Mouse (Mus musculus) midbrain, embryonic 10.5 days (tissue): Measurements from ENCODE around the gene Gm2000. TPM values are rescaled to one million over a fixed set of nuclear protein-coding genes. Genes with fewer than 3 reads are reported as not detected.
"Not testable (repeated sequence)": the region's sequence is repeated elsewhere in the genome, so short reads cannot be mapped to it uniquely, and the experiment has no call there.

Experiments
- DNase-seq: peaks from one replicate; pipeline ENCODE4 v3.0.0-alpha.2; 2017; ENCODE audit warnings: low spot score
- H3K27ac ChIP-seq: fragments of 300-500 bp; sonication (generic); replicated peaks from 2 replicates; pipeline ENCODE4 v1.5.1; 2016; ENCODE audit warnings: mild to moderate bottlenecking
- H3K27me3 ChIP-seq: fragments of 300-500 bp; sonication (generic); 2 replicates; pipeline ENCODE4 v1.6.1; 2016; ENCODE audit warnings: low read depth, mild to moderate bottlenecking; ENCODE audit not compliant: poor library complexity, severe bottlenecking
- H3K36me3 ChIP-seq: fragments of 300-500 bp; sonication (generic); 2 replicates; pipeline ENCODE4 v1.6.1; 2016; ENCODE audit warnings: mild to moderate bottlenecking, moderate library complexity
- H3K4me1 ChIP-seq: fragments of 300-500 bp; sonication (generic); 2 replicates; pipeline ENCODE4 v1.6.1; 2016
- H3K4me3 ChIP-seq: fragments of 300-500 bp; sonication (generic); 2 replicates; pipeline ENCODE4 v1.5.1; 2016; ENCODE audit warnings: mild to moderate bottlenecking, moderate library complexity
- H3K9me3 ChIP-seq: fragments of 300-500 bp; sonication (generic); replicated peaks from 2 replicates; pipeline ENCODE4 v1.6.1; 2016; ENCODE audit warnings: mild to moderate bottlenecking
- WGBS: fragments of 180-500 bp; shearing (Covaris S2); methylation state at CpG from one replicate; pipeline ENCODE4 v1.1.7; 2016; 5-methylcytosine and 5-hydroxymethylcytosine counted together
- polyA plus RNA-seq: library from polyadenylated mRNA; unstranded; fragments of >200 nt; fragmentation: Nextera tagmentation; extraction: Ambion mirVana; gene quantifications from 2 replicates; pipeline ENCODE4 v1.2.1, GENCODE M21; 2016

The Gm2000 gene
- 756 and 885 TPM in 2 replicates for polyA plus RNA-seq

- H3K9me3 ChIP-seq = no peaks in the 10 kb centered on the region
- no peaks in the 10 kb centered on the region for H3K36me3 ChIP-seq
- no peak within 1 kb of the TSS for H3K27ac ChIP-seq
- DNase-seq = no peak
- H3K4me3 ChIP-seq = no peak within 1 kb of the TSS
- no peaks in the 10 kb centered on the region for H3K27me3 ChIP-seq
- 90% methylated on average over 8 of the region's 8 CpGs for WGBS
- H3K4me1 ChIP-seq = no peaks in the 10 kb centered on the region
These were observed at the start of gene Gm2000 for GRCm38 (mm10) chr1:156365740-156366139. Gene Gm2000, plus strand, starts transcription at chr1:156366040.

DNA sequence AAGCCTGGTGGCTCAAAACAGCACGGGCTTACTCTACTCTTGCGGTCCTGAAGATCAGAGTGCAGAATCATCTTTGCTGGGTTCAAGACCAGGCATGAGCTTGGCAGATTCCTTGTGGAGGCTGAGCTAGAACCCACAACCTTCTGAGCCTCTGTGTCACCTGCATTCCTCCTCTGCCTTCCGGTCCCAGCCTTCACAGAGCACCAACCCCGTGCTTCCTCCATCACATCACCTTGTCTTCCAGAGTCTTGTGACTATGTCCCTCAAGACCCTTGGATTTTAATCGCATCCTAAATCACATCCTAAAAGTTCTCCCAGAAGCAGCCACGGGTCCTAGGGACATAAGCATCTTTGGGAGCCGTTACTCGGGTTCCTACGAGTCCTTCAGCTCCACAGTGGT, 42.7 kb upstream of the Gm2000 start:
- Histone ChIP-seq H3K4me1 (no peaks in the 10 kb centered on the region), H3K4me3 (no peak overlapping the region), H3K27me3 (no peaks in the 10 kb centered on the region), H3K27ac (no peak overlapping the region), H3K36me3 (no peaks in the 10 kb centered on the region), H3K9me3 (no peaks in the 10 kb centered on the region)
- WGBS = 91% methylated on average over 9 of the region's 9 CpGs
- DNase-seq = no peak

DNA sequence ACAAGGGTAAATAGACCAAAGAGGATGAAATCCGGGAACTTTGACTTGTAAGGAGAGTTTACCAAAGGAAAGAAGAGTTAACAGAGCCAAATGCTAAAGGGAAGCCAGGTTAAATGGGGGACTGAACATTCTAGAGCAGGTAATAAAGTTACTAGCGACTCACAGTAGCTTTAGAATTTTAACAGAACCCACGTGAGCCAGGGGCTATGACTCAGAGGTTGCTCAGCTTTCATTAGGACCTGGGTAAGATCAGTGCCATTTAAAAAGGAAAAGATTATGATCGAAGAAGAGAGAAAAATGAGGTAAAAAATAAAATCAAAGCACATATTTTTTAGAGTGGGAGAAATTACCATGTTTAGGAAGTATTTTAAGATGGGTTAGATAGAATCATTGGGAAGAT, 25.0 kb upstream of the Gm2000 start:
- DNase-seq = no peak
- Histone ChIP-seq H3K4me1 (no peaks in the 10 kb centered on the region), H3K27me3 (no peaks in the 10 kb centered on the region), H3K27ac (no peak overlapping the region), H3K9me3 (no peaks in the 10 kb centered on the region), H3K4me3 (no peak overlapping the region), H3K36me3 (no peaks in the 10 kb centered on the region)
- WGBS = 80% methylated on average over 4 of the region's 4 CpGs

- no peak for DNase-seq
- Histone ChIP-seq H3K27ac (no peak overlapping the region), H3K36me3 (no peaks in the 10 kb centered on the region), H3K27me3 (no peaks in the 10 kb centered on the region), H3K4me1 (no peaks in the 10 kb centered on the region), H3K4me3 (no peak overlapping the region), H3K9me3 (no peaks in the 10 kb centered on the region)
- WGBS = 75% methylated on average over 4 of the region's 4 CpGs
These were observed 21.4 kb upstream of the Gm2000 start for GRCm38 (mm10) chr1:156344433-156344832.

GRCm38 (mm10) chr1:156345633-156346032, 20.2 kb upstream of the Gm2000 start:
- H3K4me1 ChIP-seq = no peaks in the 10 kb centered on the region

GRCm38 (mm10) chr1:156349031-156349430, 16.8 kb upstream of the Gm2000 start:
- no peaks in the 10 kb centered on the region for H3K27me3 ChIP-seq
- H3K4me1 ChIP-seq = no peaks in the 10 kb centered on the region
- WGBS = 84% methylated on average over 4 of the region's 4 CpGs
- H3K27ac ChIP-seq = no peak overlapping the region
- no peaks in the 10 kb centered on the region for H3K36me3 ChIP-seq
- no peak overlapping the region for H3K4me3 ChIP-seq
- no peak for DNase-seq
- H3K9me3 ChIP-seq = no peaks in the 10 kb centered on the region

More at GRCm38 (mm10) chr1:156345633-156346032, 20.2 kb upstream of the Gm2000 start:
- H3K4me3 ChIP-seq = no peak overlapping the region
- no peaks in the 10 kb centered on the region for H3K36me3 ChIP-seq
- DNase-seq = no peak
- no peaks in the 10 kb centered on the region for H3K27me3 ChIP-seq
- H3K9me3 ChIP-seq = no peaks in the 10 kb centered on the region
- WGBS = 93% methylated on average over 4 of the region's 4 CpGs
- H3K27ac ChIP-seq = no peak overlapping the region

GRCm38 (mm10) chr1:156350441-156350840, 15.4 kb upstream of the Gm2000 start:
- Histone ChIP-seq H3K9me3 (no peaks in the 10 kb centered on the region), H3K36me3 (no peaks in the 10 kb centered on the region), H3K27ac (no peak overlapping the region), H3K4me1 (no peaks in the 10 kb centered on the region), H3K27me3 (no peaks in the 10 kb centered on the region), H3K4me3 (no peak overlapping the region)
- 86% methylated on average over 4 of the region's 4 CpGs for WGBS
- no peak for DNase-seq

DNA sequence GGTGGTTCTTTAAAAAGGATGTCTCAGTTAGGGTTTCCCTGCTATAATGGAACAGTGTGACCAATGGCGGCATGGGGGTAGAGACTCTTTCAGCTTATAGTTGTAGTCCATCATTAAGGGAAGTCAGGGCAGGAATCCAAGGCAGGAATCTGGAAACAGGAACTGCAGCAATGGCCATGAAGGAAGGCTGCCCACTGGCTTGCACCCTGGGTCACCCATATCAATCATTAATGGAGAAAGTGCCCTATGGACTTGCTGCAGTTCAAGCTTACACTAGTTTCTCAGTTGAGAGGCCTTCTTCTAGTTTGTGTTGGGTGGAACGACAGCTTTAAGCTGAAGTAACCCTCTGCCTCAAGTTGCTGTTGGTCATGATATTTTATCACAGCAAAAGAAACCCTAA, 13.4 kb upstream of the Gm2000 start:
- no peaks in the 10 kb centered on the region for H3K27me3 ChIP-seq
- H3K36me3 ChIP-seq = no peaks in the 10 kb centered on the region
- no peak for DNase-seq
- WGBS = 94% methylated on average over 2 of the region's 2 CpGs
- no peaks in the 10 kb centered on the region for H3K9me3 ChIP-seq
- no peak overlapping the region for H3K27ac ChIP-seq
- no peak overlapping the region for H3K4me3 ChIP-seq
- no peaks in the 10 kb centered on the region for H3K4me1 ChIP-seq

DNA sequence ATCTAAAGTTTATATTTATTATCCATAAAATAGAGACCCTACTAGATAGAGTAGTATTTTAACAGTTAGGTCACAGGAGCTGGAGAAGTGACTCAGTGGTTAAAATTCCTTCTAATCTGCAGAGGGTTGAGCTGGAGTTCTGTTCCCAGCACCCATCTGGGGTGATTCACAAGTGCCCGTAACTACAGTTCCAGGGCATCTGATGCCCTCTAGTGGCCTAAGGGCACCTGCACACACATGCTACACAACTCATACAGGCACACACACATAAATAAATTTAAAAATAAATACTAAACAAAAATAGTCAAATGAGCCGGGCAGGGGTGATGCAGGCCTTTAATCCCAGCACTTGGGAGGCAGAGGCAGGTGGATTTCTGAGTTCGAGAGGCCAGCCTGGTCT, 15.4 kb downstream of the Gm2000 start:
- no peak for DNase-seq
- H3K36me3 ChIP-seq = no peaks in the 10 kb centered on the region
- no peaks in the 10 kb centered on the region for H3K4me1 ChIP-seq
- H3K9me3 ChIP-seq = no peaks in the 10 kb centered on the region
- WGBS = 90% methylated on average over 3 of the region's 3 CpGs
- H3K27me3 ChIP-seq = no peaks in the 10 kb centered on the region
- H3K4me3 ChIP-seq = no peak overlapping the region
- H3K27ac ChIP-seq = no peak overlapping the region

- Histone ChIP-seq H3K27ac (no peak overlapping the region), H3K27me3 (no peaks in the 10 kb centered on the region), H3K4me3 (no peak overlapping the region), H3K4me1 (no peaks in the 10 kb centered on the region), H3K36me3 (no peaks in the 10 kb centered on the region), H3K9me3 (no peaks in the 10 kb centered on the region)
- WGBS = 89% methylated on average over 4 of the region's 4 CpGs
- DNase-seq = no peak
These were observed 20.4 kb downstream of the Gm2000 start for GRCm38 (mm10) chr1:156386232-156386631.

DNA sequence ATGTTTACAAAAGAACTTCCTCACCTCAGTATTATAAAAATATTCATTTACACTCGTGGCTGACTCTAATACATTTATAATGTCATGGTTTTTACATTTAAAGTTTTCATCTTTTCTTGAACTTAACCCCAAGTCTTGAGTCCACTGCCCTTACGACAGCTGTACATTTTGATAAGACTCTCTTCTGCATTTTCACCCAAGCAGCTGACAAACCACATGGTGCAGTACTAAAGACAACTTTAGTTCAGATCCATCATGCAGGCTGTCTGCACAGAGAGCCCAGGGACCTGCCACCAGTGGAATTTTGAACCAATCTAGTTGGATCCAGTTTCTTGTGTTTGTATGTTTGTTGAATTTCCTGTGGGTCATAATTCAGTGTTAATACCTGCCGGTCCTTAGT, 21.0 kb downstream of the Gm2000 start:
- Histone ChIP-seq H3K27ac (no peak overlapping the region), H3K4me1 (no peaks in the 10 kb centered on the region), H3K4me3 (no peak overlapping the region), H3K36me3 (no peaks in the 10 kb centered on the region), H3K9me3 (no peaks in the 10 kb centered on the region), H3K27me3 (no peaks in the 10 kb centered on the region)
- DNase-seq = no peak
- WGBS = 72% methylated on average over 3 of the region's 3 CpGs

DNA sequence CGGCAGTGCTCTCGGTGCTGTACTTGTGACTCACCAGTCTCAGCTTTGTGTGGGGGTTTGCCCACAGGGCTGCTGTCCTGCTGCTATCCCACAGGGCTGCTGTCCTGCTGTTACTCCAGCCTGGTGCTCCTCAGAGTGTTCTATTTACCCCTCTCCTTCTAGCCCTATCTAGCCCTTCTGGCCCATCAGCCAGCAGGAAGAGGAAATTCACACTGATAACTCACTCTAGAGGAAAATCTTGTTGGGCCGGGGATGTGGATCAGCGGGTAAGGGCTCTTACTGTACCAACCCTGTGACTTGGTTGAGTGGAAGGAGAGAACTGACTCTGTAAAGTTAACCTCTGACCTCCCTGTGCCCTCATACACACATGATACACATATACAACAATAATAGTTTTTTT, 27.3 kb downstream of the Gm2000 start:
- Histone ChIP-seq H3K4me1 (no peaks in the 10 kb centered on the region), H3K36me3 (no peaks in the 10 kb centered on the region), H3K9me3 (no peaks in the 10 kb centered on the region), H3K27ac (no peak overlapping the region), H3K27me3 (no peaks in the 10 kb centered on the region), H3K4me3 (no peak overlapping the region)
- no peak for DNase-seq
- 86% methylated on average over 4 of the region's 4 CpGs for WGBS

DNA sequence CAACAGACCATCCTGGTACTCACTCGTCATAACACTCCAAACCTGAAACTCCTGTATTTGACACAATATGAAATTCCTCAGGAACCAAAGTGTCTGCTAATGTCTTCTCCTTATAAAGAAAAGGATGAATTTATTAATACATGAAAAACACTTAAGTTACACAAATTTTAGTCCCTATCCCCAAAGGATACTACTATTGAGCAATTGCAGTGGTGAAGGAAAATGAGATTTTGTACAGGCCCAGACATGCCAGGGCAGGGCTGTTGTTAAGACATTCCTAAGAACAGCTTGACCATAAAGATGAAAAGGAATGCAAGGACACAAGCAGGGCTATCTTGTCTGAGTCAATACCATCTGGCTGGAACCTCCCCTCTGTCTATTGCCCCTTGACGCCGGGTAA, 34.3 kb downstream of the Gm2000 start:
- H3K4me1 ChIP-seq, DNase-seq, H3K9me3 ChIP-seq, H3K4me3 ChIP-seq, H3K36me3 ChIP-seq, H3K27ac ChIP-seq, H3K27me3 ChIP-seq: not testable (repeated sequence)
- 86% methylated on average over 3 of the region's 3 CpGs for WGBS

DNA sequence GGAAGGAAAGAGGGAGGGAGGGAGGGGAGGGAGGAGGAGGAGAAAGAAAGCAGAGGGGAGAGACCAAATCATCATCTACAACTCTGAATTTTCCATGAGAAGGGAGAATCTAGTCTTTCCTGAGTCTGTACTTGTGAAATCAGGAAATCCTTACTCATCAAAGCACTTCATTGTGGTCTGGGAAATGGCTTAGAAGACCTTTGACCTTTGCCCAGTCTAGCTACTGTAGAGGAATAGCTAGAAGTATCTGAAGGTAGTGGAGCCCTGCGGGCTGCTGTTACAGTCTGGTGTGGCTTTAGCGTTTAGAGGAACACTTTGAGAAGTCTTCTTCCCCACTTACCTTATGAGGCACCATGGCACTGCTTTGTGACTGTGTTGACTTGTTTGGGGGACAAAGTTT, 36.7 kb downstream of the Gm2000 start:
- Histone ChIP-seq H3K27me3 (no peaks in the 10 kb centered on the region), H3K4me1 (no peaks in the 10 kb centered on the region), H3K9me3 (no peaks in the 10 kb centered on the region), H3K27ac (no peak overlapping the region), H3K36me3 (no peaks in the 10 kb centered on the region), H3K4me3 (no peak overlapping the region)
- no peak for DNase-seq
- 55% methylated on average over 2 of the region's 2 CpGs for WGBS
